Mouse (Mus musculus) spleen, adult 2 months (tissue): ENCODE data around the gene Gse1.

ENCODE experiments used
- CTCF ChIP-seq: fragments of 200-500 bp; IDR thresholded peaks from 2 replicates; pipeline ENCODE4 v1.5.1; 2011; ENCODE audit warnings: mild to moderate bottlenecking, inconsistent platforms; ENCODE audit not compliant: insufficient read depth, insufficient read length, insufficient replicate concordance; ENCODE audit errors: extremely low read depth
- POLR2A ChIP-seq: fragments of 200-500 bp; IDR thresholded peaks from 2 replicates; pipeline ENCODE4 v1.6.1; 2011; ENCODE audit warnings: low read depth, low read length, inconsistent platforms

DNA sequence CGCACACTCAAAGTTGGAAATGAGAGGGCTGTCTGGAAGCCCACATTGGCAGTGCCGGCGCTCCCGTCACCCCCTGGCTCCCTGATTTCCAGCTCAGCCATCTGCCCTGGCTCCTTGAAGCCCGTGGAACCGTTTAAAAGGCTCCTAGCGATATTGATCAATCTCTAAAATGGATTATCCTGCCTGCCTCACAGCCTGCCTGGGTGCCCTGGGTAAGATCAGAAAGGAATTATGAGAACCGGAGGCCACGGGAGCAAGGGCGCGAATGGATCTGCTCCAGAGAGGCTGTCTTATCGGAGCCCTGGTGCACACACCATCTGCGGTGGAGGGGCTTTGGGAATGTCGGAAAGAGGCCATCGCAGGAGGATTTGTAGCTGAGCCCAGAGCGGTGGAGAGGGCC lies 244.0 kb downstream of the Gse1 start:
- no peak for TF ChIP-seq CTCF
- no peak for TF ChIP-seq POLR2A
